Mouse (Mus musculus): Measurements from ENCODE around the gene Slc22a13.
"Not testable (repeated sequence)": the region's sequence is repeated elsewhere in the genome, so short reads cannot be mapped to it uniquely, and the experiment has no call there.

Gene Slc22a13

DNA sequence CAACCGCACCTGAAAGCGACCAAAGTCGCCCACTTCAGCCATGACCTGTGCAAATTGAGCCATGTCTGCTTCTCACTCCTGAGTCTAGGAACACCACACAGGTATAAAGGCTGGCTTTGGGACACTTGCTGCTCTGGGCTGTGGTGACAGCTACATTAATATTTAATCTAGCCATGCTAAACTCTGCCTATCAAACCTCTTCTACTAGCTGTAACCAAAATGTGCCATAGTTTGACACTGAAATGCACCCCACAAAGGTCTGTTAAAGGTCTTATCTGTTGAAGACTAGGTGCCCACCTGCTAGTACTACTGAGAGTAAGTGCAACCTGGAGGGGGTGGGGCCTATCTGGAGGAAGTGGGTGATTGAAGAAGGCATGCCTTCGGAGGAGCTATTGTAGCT, at the start of gene Slc22a13:
Gene Slc22a13 (minus strand): TSS at position 101 of the 400 bp plus-strand sequence.
- DNase-seq, result no peak

DNA sequence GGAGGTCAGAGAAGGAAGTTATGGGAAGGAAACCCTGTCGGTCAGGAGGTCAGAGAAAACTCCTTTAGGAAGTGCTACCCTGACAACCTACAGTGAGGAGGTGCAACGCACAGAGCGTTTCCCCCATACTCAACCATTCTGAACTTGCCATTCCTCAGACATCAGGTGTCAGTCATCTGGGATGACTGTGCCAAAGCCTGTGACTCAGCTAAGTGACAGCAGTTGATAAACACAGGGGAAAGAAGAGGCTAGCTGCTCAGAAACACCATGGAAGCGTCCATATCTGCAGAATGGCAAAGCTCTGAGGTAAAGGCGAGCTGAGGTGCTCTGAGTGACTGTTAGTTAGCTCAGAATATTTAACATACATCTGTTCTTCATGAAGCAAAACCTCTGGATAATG, 49.2 kb upstream of the Slc22a13 start:
- no peak for DNase-seq

DNA sequence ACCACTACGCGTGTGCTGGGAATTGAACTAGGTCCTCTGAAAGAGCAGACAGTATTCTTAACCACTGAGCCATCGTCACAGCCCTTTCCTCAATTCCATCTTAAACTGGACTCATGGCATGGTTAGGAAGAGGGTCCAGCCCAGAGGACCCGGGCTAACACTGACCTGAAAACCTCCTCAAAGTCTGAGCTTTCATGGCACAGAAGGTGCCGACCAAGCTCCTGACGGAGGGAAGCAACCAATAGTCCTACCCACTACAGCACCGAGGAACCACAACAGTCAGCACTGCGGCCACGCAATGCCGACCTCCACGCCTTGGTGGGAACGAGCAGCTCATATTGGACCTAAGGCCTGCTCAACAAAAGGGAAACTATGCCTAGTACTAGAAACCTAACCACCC, 47.3 kb upstream of the Slc22a13 start:
- DNase-seq, result no peak

DNA sequence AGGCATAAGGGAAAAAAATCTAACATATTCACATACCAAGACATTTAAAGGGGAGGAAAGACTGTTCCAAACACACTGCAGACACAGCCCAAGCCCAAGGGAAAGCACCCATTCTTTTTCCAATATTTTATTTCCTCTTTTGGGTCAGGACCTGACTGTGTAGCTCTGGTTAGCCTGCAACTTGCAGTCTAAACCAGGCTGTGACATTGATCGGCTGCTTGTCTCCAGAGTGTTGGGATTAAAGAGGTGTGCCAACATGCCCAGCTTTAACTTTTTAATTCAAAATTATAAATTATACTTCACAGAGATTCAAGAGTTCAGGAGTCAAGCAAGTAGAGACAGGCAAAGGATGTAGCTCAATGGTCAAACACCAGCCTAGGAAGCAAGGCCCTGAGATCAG, 46.2 kb upstream of the Slc22a13 start:
- no peak for DNase-seq

DNA sequence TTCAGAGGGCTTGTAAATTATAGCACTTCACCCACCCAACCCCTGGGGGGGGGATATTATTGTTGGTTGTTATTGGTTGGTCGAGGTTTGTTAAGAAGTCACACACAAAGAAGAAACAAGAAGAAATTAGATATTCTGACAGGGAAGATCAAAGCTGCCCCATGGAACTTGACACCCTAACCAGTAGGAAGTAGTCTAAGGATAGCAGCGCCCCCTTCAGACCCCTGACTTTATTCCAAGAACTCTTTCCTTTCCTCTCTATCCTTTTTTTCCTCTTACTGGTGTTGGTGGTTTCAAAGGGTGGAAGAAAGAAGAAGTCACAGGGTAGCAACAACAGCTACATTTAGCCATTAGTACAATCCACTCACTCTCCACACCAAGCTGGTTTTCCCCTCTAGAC, 45.3 kb upstream of the Slc22a13 start:
- DNase-seq, result no peak

DNA sequence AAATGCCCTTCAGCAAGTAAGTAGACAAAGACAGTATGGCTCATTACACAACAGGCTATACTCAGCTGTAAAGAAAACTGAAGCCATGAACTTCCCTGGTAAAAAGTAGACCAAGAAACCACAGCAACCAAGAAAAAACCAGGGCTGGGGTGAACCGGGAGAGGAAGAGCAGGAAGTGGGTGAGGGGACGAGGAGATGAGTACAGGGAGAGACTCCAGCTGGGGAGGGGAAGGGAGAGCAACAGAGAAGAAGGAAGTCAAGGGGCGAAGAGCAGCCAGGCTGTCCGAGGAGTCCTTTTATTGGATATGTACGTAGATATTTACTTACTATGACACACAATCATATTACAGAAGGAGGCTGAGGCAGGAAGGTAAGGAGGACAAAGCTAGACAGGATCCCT, 39.1 kb upstream of the Slc22a13 start:
- no peak for DNase-seq

DNA sequence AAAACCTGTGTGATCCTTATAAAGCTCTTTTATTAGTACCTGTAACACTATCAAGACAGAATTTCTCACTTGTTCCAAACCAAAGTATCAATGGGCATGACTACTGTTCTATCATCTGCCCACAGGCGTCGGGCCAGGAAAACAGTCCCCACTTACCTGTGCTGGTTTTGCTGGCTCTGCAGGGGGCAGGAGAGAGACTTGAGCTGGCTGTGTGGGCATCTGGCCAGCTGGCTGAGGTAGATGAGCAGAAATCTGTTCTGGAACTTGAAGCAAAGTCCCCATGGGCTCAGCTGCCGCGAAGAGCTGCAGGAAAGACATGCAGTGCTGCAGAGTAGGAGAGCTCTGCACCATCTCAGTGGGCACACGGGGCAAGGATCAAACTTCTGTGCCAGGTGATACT, 37.9 kb upstream of the Slc22a13 start:
- peak; percentile 54 for DNase-seq

DNA sequence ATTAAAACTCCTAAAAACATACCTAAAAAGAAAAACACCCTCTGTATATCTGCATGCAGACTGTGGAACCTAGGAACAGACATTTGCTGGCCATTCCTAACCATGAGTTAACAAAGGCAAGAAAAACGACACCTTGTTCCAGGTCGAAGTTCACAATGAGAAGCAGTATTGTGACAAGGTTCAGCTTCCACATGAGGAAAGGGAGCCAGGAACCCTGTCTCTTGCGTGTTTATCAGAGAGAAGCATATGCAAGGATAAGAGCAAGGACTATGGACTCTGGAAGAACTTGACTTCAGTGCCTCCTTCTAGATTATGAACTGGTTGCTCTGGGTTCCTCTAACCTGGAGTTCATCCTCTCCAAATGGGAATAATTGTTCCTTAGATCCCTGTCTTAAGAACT, 35.1 kb upstream of the Slc22a13 start:
- no peak for DNase-seq

DNA sequence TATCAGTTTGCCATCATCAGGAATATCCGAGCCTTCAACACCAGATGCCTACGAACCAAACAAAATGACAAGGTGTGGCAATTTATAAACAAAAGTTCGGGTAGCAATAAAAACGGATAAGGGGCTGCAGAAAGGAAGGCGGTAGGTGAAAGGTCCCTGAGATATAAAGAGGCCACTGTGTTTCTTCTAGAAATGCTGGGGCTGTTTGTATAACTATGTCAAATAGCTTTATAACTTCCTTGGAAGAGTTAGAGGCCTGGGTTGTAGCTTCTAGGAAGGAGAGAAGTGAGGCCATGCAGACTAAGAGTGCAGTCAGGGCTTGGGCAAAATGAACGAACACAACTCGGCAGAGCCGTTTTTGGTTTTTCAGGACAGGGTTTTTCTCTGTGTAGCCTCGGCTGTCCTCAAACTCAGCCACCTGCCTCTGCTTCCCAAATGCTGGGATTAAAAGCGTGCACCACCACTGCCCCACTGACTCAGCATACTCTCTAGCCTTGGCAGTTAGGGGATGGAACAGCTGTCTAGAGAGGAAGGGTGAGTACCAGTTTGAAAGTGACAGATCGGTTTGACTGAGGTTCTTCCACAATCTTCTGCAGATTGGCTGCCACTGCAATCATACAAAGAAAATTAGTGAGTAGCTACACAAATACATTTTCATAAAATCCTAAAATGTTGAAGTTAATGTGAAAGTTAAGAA, 32.4 kb upstream of the Slc22a13 start:
- DNase-seq, result no peak

DNA sequence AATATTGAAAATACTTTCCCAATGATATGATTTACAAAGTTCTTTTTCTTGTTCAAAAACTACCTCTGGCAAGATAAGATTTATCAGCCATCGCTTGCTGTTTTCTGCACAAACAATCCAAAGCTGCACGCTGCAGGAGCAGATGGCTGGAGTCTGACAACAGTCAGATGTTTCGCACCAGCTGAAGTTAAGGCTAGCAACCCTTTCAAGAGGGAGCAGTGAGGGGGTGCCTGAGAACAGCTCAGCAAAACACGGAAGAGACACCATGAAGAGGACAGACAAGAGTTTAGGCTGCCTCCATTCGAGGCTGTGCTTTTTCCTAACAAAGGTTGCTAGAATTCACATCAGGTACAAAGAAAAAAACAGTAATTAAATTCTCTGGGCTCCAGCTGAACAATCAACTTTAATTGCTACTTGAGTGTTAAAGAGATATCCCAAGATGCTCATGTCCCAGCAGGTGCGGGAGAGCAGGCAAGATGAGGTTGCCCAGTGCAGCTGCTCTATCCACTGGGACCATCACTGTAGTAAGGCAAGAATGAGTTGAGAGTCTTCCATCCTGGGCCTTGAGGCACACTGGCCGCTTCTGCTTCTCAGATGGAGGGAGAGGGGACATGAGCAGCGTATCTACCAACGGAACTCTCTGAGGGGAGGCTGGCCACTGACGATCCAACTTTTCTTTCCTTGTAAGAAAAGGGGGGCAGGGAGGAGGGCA, 31.5 kb upstream of the Slc22a13 start:
- DNase-seq, result no peak

DNA sequence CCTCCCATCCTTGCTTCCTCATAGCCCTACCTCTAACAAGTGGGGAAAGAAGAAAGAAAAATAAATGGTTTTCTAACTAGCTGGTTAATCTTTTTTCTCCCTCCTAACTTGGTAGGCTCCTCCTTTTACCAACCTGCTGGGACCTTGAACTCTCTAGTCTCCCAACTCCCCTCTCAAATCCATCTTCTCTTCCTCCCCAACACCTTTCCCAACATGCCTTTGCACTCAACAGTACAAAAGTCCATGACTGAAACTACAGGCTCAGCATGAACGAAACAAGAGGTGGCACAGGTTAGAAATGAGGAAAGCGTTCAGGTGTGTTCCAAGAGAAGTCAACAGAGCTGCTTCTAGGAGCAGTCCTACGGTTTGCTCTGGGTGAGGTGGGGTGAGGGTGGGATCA, 30.4 kb upstream of the Slc22a13 start:
- no peak for DNase-seq

DNA sequence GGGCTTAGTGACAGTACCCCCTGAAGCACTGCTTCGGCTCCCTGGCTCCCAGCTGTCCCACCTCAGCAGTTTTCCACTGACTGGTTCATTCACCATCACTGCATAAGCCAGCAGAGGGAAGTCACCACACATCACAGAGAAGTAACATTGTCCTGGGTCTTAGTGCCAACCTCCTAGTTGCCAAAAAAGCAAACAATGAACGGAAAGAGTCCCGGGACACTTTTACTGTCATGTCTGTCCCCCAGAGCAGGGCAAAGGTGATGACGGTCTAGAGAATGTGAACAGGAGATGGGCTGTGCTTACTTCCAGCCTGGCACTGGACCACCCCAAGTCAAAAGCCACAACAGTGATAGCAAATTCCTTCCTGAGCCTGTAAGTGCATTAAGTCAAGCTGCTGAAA, 29.9 kb upstream of the Slc22a13 start:
- no peak for DNase-seq

DNA sequence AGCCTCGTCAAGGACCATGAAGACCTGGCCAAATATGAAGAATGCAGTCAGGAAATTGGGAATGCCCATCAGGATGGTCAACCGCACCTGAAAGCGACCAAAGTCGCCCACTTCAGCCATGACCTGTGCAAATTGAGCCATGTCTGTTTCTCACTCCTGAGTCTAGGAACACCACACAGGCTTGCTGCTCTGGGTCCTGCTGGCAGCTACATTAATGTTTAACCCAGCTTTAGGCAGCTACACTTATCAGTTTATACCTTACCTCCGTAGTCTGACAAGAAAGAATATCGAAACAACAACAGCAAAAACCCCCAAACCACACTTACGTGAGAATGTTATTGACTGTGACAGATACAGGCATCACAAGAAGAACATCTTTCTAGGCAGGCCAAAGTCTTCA, 22.7 kb upstream of the Slc22a13 start:
- DNase-seq, result no peak

DNA sequence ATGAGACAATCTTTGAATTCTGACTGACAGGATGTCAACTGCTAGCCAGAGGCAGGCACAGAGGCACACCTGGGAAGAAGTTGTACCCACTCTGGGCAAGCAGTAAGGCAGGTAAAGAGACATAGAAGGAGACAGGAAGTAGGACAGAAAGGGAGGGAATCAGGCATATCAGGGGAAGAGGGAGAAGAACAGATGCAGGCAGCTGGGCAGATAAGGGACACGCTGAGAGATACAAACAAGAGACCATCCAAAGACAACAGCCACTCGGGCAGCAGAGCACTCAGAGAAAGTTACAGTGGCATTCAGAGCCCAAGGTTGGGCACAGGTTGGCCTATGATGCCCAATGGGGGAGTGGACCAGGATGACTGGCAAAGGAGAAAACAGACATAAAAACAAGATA, 21.9 kb upstream of the Slc22a13 start:
- DNase-seq, result no peak

DNA sequence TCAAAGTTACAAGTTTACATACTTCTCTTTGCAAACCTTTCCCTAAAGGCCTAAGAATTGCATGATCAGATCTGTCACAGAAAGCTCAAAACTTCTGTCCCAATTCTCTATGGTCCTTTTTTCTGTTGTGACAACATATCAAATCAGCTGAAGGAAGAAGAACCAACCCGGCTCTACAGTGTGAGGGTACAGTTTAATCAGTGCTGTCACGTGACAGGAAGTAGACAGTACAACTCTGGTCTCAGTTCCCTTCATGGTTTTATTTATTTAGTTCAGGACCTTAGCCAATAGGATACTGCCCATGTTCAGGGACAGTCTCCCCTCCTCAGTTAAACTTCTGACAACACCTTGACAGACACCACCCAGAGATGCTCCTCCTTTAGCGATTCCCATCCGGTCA, 11.4 kb upstream of the Slc22a13 start:
- no peak for DNase-seq

DNA sequence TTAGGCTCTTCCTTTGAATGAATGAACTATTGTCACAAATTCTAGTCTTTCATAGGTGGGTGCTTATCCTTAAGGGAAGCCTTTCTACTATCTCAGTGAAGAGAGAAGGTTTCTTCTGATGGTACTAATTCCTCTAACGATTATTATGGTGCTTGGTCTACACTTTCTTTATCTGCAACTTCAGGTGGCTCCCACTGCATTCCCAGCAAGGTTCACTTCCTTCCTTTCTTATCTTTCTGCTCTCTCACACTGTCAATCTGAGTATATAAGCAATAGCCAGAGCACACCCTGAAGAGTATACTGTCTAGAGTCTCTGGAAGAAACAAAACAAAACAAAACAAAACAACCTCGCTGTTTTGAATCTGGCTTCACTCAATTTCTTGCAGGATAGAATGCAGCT, 10.8 kb upstream of the Slc22a13 start:
- no peak for DNase-seq

DNA sequence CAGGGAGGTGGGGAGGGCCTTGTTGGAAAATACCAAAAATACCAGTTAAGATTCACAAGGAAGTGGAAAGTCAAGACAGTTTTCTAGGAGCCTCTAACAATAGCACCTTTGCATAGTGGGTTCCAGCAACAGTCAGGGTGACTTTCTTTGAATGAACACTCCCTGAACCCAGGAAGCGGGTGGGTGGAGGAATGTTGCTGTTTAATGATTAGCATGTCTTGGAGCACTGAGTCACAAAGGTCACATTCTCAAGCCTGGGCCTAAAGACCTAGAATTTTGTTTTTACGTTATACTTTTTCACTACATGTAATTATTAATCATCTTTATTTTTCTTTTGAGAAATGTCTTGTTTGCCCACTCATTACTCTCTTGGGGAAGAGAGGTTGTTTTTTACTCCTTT, 6.4 kb upstream of the Slc22a13 start:
- not testable (repeated sequence) for DNase-seq

DNA sequence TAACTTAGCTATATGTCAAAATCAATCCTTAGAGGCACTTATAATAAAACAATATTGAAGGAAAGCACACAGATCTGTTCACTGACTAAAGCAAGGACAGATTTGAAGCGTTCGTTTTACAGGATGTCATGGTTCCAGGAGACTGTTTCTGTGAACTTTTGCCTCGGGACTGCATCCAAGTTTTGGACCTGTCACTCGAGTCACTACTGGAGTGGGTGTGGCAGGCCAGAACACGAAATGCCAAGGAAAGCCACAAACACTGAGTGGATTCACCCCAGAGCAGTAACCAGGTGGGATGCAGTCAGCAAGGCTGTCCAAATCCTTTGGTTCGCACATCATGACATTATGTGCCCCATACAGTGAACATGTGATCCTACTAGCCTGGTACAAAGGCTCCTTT, 5.7 kb upstream of the Slc22a13 start:
- no peak for DNase-seq

DNA sequence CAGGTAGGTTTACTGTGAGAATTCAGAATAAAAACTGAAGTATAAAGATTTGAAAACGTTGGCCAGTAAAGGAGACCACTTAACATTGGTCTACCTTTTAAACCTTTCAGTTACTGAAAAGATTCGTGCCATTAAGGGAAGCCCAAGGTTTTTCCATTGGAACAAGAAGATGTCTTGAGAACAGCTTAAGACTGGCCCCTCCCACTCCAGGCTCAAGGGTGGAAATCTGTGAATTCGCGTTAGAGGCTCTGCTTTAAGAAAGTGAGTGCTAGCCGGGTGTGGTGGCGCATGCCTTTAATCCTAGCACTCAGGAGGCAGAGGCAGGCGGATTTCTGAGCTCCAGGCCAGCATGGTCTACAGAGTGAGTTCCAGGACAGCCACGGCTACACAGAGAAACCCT, 4.1 kb upstream of the Slc22a13 start:
- DNase-seq, result no peak

DNA sequence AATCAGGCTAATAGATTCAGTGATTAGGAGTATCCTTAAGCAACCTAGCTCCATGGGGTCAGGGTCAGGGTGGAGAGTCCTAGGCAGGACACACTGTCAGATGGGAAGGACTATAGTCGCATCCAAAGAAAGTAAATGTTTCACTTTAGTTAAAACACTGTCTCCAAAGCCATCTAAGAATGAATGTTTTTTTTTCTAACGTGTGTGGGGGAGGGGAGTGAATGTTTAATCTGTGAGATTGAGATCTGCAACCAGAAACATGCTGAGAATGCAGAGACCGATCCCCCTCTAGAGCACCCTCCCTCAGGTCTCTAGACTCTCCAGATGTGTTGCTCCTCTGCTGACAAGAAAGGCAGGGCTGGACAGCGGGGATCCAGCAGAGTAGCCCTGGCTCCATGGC, 1.8 kb downstream of the Slc22a13 start:
- DNase-seq, result no peak

DNA sequence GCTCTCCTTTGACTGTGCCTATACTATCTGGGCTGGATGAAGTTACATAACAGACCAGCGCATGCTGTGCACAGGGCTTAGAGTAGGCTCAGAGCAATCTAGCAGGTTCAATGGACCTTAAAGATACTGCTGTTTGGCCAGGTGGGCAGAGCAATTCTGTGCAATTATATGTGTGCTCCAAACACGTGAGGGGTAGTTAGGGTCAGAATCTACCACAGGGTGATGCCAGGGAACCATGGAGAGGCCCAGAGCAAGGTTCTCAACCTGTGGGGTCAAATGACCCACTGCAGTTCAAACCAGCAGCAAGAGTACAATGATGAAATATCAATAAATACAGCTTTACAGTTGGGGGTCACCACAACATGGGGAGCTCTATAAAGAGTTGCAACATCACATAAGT, 2.2 kb downstream of the Slc22a13 start:
- DNase-seq, result no peak

DNA sequence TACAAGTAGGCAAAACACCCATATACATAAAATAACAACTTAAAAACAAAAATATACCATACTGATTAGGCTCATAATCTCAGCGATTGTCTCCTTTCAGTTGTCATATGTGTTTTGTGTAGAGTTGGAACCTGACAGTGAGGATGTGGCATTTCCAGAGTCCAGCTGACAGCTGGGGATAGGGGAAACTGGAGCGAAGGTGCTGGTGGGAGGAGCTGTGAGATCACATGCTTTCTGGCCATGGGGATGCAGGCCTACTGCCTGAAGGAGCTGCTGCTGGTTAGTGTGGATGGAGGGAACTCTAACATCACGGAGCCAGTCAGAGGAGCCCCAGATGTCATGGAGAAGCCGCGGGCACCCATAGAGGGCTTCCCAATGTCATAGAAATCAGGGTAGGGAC, 3.1 kb downstream of the Slc22a13 start:
- no peak for DNase-seq

DNA sequence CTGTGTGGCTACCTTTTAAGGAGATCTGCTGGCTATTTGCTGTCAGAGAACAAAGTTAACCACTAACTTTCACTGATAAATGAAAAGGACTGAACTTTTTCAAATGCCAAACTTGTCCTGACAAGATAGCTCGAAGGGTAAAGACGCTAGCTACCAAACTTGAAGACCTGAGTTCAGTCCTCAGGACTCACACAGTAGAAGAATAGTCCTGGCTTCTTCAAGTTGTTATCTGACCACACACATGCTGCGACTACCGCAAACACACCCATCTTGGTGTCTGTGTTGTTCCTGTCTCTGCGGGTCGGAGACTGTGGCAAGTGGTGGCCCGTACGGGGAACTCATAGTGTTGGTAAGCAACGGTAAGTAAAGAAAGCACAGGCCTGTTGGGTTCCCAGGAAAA, 5.3 kb downstream of the Slc22a13 start:
- DNase-seq, result no peak

DNA sequence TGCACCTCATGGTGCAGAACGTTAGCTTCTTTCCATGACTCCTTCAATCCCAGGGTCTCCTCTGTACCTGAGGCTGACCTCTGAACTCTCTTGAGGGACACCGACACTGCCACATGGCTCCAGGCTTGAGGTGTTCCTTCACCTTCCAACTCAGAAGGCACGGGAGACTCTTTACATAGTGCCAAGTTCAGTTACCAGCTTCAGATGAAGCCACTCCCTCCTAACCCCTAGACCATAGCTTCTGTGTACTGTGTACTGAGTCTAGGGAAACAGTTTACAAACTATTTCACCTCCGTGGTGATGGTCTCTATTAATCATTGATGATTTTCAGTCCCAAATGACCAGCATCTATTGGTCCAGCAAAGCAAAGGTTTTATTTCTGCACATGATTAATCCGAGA, 7.2 kb downstream of the Slc22a13 start:
- DNase-seq, result no peak
